Mouse (Mus musculus) neural tube, embryonic 12.5 days (tissue): ENCODE data around the gene Tmc8. TPM values are rescaled to one million over a fixed set of nuclear protein-coding genes. Genes with fewer than 3 reads are reported as not detected.
A peak's percentile ranks its signal among the peaks of the same experiment; 100 is the strongest.

Source experiments
- ATAC-seq: fragments of 200-750 bp; cut with Nextera tagmentation; 2 replicates; pipeline ENCODE4 v1.8.0; 2017; ENCODE audit warnings: low read depth, mild to moderate bottlenecking, moderate TSS enrichment, moderate library complexity; ENCODE audit not compliant: low FRiP score
- H3K27ac ChIP-seq: fragments of 300-500 bp; sonication (generic); 2 replicates; pipeline ENCODE4 v1.5.1; 2016
- H3K27me3 ChIP-seq: fragments of 300-500 bp; sonication (generic); replicated peaks from 2 replicates; pipeline ENCODE4 v1.6.1; 2016; ENCODE audit warnings: mild to moderate bottlenecking
- H3K36me3 ChIP-seq: fragments of 300-500 bp; sonication (generic); 2 replicates; pipeline ENCODE4 v1.6.1; 2016; ENCODE audit warnings: mild to moderate bottlenecking
- H3K4me1 ChIP-seq: fragments of 300-500 bp; sonication (generic); 2 replicates; pipeline ENCODE4 v1.6.1; 2016
- H3K4me2 ChIP-seq: fragments of 300-500 bp; sonication (generic); replicated peaks from 2 replicates; pipeline ENCODE4 v1.6.1; 2016; ENCODE audit warnings: mild to moderate bottlenecking
- H3K4me3 ChIP-seq: fragments of 300-500 bp; sonication (generic); 2 replicates; pipeline ENCODE4 v1.5.1; 2016
- H3K9ac ChIP-seq: fragments of 300-500 bp; sonication (generic); 2 replicates; pipeline ENCODE4 v1.6.1; 2016; ENCODE audit warnings: mild to moderate bottlenecking
- H3K9me3 ChIP-seq: fragments of 300-500 bp; sonication (generic); 2 replicates; pipeline ENCODE4 v1.6.1; 2016; ENCODE audit warnings: mild to moderate bottlenecking
- WGBS: fragments of 180-500 bp; shearing (Covaris S2); methylation state at CpG from one replicate; pipeline ENCODE4 v1.1.7; 2016; 5-methylcytosine and 5-hydroxymethylcytosine counted together
- polyA plus RNA-seq: library from polyadenylated mRNA; unstranded; fragments of >200 nt; fragmentation: Nextera tagmentation; extraction: Ambion mirVana; gene quantifications from 2 replicates; pipeline ENCODE4 v1.2.1, GENCODE M21; 2016

The Tmc8 gene
- polyA plus RNA-seq, 1 experiment from 2014 or later, result 1.0 TPM

- Histone ChIP-seq H3K4me2 (no peak overlapping the region), H3K27me3 (no peaks in the 10 kb centered on the region), H3K9me3 (no peaks in the 10 kb centered on the region), H3K4me3 (no peak overlapping the region), H3K9ac (no peak overlapping the region), H3K4me1 (no peaks in the 10 kb centered on the region), H3K36me3 (peaks cover 91% of the 10 kb centered on the region), H3K27ac (no peak overlapping the region)
- ATAC-seq, result no peak
- WGBS, result 95% methylated on average over 26 of the region's 26 CpGs
Measured at GRCm38 (mm10) chr11:117760374-117761119, 21.3 kb upstream of the Tmc8 start.

DNA sequence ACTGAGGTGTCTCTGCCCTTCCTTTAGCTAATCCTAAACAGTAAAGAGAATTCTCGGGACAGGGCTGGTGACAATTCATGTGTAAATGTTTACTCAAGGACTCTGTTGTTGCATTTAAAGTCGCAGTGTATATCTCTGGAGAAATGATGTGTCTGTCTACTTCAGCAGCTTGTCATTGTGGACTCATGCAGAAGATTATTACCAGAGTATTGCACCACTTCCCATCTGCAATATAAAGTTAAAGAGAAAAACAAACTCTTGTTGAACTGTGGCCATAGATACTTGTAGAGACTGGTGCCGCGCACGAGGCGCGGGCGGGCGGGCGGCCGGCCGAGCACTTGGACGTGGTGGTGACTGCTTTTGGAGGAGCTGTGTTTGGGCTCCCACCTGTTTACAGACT lies 20.1 kb upstream of the Tmc8 start:
- Histone ChIP-seq H3K4me1 (no peaks in the 10 kb centered on the region), H3K4me3 (no peak overlapping the region), H3K27ac (no peak overlapping the region), H3K27me3 (no peaks in the 10 kb centered on the region), H3K9me3 (no peaks in the 10 kb centered on the region), H3K36me3 (peaks cover 91% of the 10 kb centered on the region), H3K9ac (no peak overlapping the region), H3K4me2 (no peak overlapping the region)
- no peak for ATAC-seq
- WGBS, result 93% methylated on average over 13 of the region's 13 CpGs

DNA sequence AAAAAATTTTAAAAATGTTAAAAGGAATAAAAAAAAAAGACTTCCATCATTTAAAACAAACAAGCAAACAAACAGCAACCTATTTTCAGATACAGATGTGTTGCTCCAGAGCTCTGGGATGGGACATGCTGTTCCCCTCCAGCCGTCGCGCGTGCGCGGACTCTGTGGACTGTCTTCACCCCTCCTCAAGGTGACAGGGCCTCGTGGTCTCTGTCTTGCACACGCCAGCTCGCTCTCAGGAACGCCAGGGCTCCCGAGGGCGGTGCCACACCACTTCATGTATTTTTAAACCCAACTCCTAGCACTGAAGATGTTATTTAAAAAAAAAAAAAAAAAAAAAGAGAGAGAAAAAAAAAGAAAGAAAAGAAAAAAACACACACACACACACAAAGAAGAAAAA lies 19.6 kb upstream of the Tmc8 start:
- Histone ChIP-seq H3K4me3 (no peak overlapping the region), H3K36me3 (peaks cover 86% of the 10 kb centered on the region), H3K27me3 (no peaks in the 10 kb centered on the region), H3K4me2 (no peak overlapping the region), H3K9ac (no peak overlapping the region), H3K27ac (no peak overlapping the region), H3K9me3 (no peaks in the 10 kb centered on the region), H3K4me1 (no peaks in the 10 kb centered on the region)
- 92% methylated on average over 12 of the region's 12 CpGs for WGBS
- no peak for ATAC-seq

DNA sequence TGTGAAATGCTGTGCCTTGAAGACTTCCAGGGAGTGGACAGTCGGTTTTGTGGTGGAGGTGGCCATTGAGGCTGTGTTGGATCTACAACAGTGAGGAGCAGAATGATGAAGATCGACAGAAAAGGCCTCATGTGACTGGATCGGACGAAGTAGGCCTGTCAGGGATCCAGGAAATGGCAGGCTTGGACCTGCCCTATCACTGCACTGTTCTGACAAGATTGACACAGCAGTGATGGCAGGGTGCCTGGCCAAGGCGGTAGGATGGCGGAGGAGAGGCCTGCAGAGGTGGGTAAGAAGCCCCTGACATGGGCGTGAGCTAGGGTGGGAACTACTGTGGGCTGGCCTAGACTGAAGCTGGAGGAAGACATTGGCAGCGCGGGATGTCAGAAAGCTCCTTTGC lies 17.6 kb upstream of the Tmc8 start:
- no peak for ATAC-seq
- H3K4me2 ChIP-seq, result no peak overlapping the region
- no peak overlapping the region for H3K9ac ChIP-seq
- H3K9me3 ChIP-seq, result no peaks in the 10 kb centered on the region
- H3K4me3 ChIP-seq, result no peak overlapping the region
- no peaks in the 10 kb centered on the region for H3K27me3 ChIP-seq
- WGBS, result 93% methylated on average over 9 of the region's 9 CpGs
- H3K4me1 ChIP-seq, result peaks cover 7% of the 10 kb centered on the region
- no peak overlapping the region for H3K27ac ChIP-seq
- peaks cover 65% of the 10 kb centered on the region for H3K36me3 ChIP-seq

DNA sequence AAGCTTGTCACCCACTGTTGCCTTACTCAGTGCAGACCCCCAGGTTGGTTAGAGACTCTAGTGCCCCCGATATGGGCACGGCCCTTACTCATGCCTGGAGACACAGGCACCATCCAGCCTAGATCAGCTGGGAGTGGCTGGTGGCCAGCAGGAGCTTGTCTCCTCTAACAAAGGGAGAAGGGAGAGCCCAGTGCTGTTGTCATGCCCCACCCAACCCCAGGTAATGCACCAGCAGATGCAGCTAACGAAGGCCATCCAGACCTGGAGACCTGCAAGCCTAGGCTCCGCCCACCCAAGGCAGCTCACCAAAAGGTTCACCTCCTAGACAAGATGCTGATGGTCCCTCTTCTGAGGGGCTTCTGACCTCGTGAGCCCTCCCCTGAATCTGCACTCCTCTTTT lies 16.5 kb upstream of the Tmc8 start:
- Histone ChIP-seq H3K27me3 (no peaks in the 10 kb centered on the region), H3K9me3 (no peaks in the 10 kb centered on the region), H3K36me3 (peaks cover 55% of the 10 kb centered on the region), H3K4me1 (peaks cover 15% of the 10 kb centered on the region), H3K4me3 (no peak overlapping the region), H3K4me2 (no peak overlapping the region), H3K9ac (no peak overlapping the region), H3K27ac (no peak overlapping the region)
- ATAC-seq, result no peak
- 95% methylated on average over 5 of the region's 5 CpGs for WGBS

DNA sequence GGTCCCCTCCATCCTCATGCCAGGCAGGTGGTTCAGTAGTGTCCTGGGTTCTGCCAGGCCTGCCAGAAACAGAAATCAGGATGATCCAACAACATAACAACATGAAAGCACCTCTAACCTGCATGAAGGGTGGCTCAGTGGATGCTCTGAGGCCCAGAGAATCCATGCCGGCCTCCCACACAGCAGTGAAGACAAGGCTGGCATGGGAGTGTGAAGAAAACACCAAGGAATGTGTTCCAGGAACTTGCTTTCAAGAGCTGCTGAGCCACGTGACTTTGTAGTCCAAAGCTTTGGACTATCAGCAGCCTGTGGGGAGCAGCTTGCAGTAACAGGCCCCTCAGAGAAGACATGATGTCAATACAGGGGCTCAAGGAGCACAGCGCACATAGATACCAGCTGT lies 15.6 kb upstream of the Tmc8 start:
- no peaks in the 10 kb centered on the region for H3K9me3 ChIP-seq
- no peak overlapping the region for H3K27ac ChIP-seq
- no peak overlapping the region for H3K9ac ChIP-seq
- H3K4me3 ChIP-seq, result no peak overlapping the region
- H3K27me3 ChIP-seq, result no peaks in the 10 kb centered on the region
- no peak for ATAC-seq
- peaks cover 19% of the 10 kb centered on the region for H3K4me1 ChIP-seq
- H3K36me3 ChIP-seq, result peaks cover 46% of the 10 kb centered on the region
- WGBS, result 88% methylated on average over 3 of the region's 3 CpGs
- no peak overlapping the region for H3K4me2 ChIP-seq

DNA sequence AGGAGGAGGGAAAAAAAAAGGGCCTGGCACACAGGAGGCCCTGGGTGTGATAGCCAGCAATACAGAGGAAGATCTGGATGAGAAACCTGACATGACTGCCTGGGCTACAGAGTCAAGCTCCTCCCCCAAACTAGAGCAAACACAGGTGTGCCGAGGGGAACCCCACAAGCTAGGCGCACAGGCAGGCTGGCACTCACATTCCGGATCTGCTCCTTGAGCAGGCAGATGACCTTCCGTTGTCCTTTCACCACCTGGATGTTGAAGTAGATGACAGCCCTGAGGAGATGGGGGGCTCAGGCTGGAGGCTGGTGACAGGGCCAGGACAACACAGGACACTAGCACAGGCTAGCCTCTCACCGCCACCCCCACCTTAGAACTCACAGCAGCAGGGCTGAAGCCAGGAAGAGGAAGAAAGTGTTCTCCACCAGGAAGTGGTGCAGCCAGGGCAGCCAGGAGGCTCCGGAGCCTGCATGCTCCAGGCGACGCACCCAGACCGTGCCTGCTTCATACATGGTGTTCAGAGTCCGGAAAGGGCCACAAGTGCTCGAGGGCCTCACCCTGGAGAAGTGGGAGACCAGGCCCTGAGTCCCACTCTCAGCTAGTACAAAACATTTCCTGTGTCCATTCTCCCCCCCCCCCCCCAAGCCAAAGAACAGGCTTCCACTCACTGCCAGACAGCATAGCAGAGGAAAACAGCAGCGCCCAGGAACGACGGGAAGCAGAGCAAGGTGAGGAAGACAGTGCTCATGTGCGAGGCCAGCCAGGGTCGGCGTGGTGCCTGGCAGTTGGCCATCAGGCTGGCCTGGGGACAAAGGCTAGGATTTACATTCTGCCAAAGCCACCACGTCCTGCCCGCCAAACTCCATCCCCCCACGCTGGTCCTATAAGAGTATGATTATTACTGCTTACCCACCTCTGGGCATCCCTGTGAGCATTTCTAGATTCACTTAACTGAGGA lies 12.9 kb upstream of the Tmc8 start:
- 82% methylated on average over 20 of the region's 20 CpGs for WGBS
- Histone ChIP-seq H3K36me3 (peaks cover 31% of the 10 kb centered on the region), H3K4me2 (no peak overlapping the region), H3K27me3 (no peaks in the 10 kb centered on the region), H3K9ac (no peak overlapping the region), H3K4me1 (peaks cover 19% of the 10 kb centered on the region), H3K27ac (no peak overlapping the region; the same call in 1 of the 2 replicates), H3K9me3 (no peaks in the 10 kb centered on the region), H3K4me3 (no peak overlapping the region)
- ATAC-seq, result no peak

GRCm38 (mm10) chr11:117769683-117770047 lies 12.2 kb upstream of the Tmc8 start:
- no peak overlapping the region; the same call in 1 of the 2 replicates for H3K27ac ChIP-seq
- no peak overlapping the region for H3K4me2 ChIP-seq
- H3K4me3 ChIP-seq, result no peak overlapping the region
- ATAC-seq, result peak; percentile 54
- 68% methylated on average over 7 of the region's 7 CpGs for WGBS
- H3K9ac ChIP-seq, result no peak overlapping the region
- H3K4me1 ChIP-seq, result peaks cover 19% of the 10 kb centered on the region
- H3K36me3 ChIP-seq, result peaks cover 24% of the 10 kb centered on the region
- H3K27me3 ChIP-seq, result no peaks in the 10 kb centered on the region
- no peaks in the 10 kb centered on the region for H3K9me3 ChIP-seq

DNA sequence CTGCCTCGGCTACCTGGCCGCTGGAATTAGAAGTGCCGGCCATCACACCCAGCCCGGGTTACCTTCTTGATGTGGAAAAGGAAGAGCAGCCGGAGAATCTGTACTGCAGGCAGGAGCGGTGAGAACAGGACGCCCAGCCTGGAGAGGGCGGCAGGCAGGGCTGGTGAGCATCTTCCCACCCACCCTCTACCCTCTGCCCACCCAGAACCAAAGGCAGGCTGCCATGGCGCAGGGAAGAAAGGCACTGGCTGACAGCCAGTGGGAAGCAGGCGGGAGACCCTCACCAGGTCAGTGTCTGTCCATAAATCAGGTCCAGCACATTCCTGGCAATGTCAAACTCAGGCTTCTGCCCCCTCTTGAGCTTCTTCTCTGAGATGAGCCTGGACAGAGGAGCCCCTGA lies 11.5 kb upstream of the Tmc8 start:
- peaks cover 17% of the 10 kb centered on the region for H3K36me3 ChIP-seq
- peaks cover 19% of the 10 kb centered on the region for H3K4me1 ChIP-seq
- H3K27me3 ChIP-seq, result no peaks in the 10 kb centered on the region
- H3K9ac ChIP-seq, result no peak overlapping the region
- H3K4me2 ChIP-seq, result no peak overlapping the region
- H3K4me3 ChIP-seq, result no peak overlapping the region
- peak overlapping the region; percentile 22; the same call in 1 of the 2 replicates for H3K27ac ChIP-seq
- WGBS, result 83% methylated on average over 10 of the region's 10 CpGs
- ATAC-seq, result peak; percentile 54; the same call in 1 of the 2 replicates
- H3K9me3 ChIP-seq, result no peaks in the 10 kb centered on the region

DNA sequence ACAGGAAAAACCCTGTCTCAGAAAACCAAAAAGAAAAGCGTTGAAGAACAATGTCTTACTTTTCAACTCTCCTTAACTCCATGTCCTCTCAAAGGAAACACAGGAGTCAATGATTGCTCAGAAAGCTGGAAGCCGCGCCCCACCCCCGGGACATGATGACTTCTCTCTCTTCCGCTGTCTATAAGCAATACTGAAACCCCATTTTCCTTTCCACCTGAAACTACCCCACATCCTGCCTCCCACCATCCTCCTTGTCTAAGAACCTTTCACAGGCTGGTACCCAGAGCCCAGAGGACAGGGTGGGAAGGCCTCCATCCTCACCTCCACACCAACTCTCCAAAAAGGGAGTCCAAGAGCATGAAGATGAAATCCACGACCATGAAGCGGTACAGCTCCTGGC lies 9.5 kb upstream of the Tmc8 start:
- 0 out of 2 replicates have a peak, but pooled peaks cover 3% of the 10 kb centered on the region for H3K36me3 ChIP-seq
- 96% methylated on average over 7 of the region's 7 CpGs for WGBS
- H3K9ac ChIP-seq, result no peak overlapping the region
- H3K4me1 ChIP-seq, result peaks cover 19% of the 10 kb centered on the region
- H3K9me3 ChIP-seq, result no peaks in the 10 kb centered on the region
- no peak overlapping the region for H3K27ac ChIP-seq
- no peak for ATAC-seq
- H3K27me3 ChIP-seq, result no peaks in the 10 kb centered on the region
- no peak overlapping the region for H3K4me3 ChIP-seq
- no peak overlapping the region for H3K4me2 ChIP-seq

- 96% methylated on average over 10 of the region's 10 CpGs for WGBS
- Histone ChIP-seq H3K27ac (no peak overlapping the region), H3K4me2 (no peak overlapping the region), H3K36me3 (0 out of 2 replicates have a peak, but pooled peaks cover 3% of the 10 kb centered on the region), H3K9me3 (no peaks in the 10 kb centered on the region), H3K4me3 (no peak overlapping the region), H3K27me3 (peaks cover 1% of the 10 kb centered on the region; the same call in 1 of the 2 replicates), H3K9ac (no peak overlapping the region), H3K4me1 (peaks cover 24% of the 10 kb centered on the region)
- no peak for ATAC-seq
Measured at GRCm38 (mm10) chr11:117774925-117775324, 7.0 kb upstream of the Tmc8 start.

DNA sequence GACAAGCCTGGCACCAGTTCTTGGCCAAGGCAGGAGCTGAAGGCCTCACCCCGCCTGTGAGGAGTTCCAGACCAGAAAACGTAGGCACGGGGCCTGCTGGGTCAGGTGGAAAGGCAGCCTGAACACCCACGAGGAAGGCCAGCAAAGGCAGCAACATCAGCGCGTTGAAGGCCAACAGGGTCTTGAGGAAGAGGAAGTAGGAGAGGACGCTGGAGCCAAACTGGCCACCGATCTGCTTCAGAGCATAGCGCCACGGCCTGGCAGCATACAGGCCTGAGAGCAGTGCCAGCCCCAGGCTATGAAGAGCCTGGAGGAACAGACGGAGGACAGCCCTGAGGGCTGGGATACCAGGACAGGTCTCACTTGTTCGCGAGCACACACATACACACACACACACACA lies 6.3 kb upstream of the Tmc8 start:
- no peak overlapping the region for H3K4me2 ChIP-seq
- H3K36me3 ChIP-seq, result 0 out of 2 replicates have a peak, but pooled peaks cover 3% of the 10 kb centered on the region
- ATAC-seq, result no peak
- H3K4me3 ChIP-seq, result no peak overlapping the region
- H3K27ac ChIP-seq, result no peak overlapping the region
- WGBS, result 95% methylated on average over 13 of the region's 13 CpGs
- H3K9me3 ChIP-seq, result no peaks in the 10 kb centered on the region
- H3K27me3 ChIP-seq, result peaks cover 7% of the 10 kb centered on the region
- H3K4me1 ChIP-seq, result peaks cover 24% of the 10 kb centered on the region
- no peak overlapping the region for H3K9ac ChIP-seq
